Mouse (Mus musculus) adrenal gland, postnatal 25 days (tissue): ENCODE measurements around the gene Map3k15. TPM values are rescaled to one million over a fixed set of nuclear protein-coding genes. Genes with fewer than 3 reads are reported as not detected.
A peak's percentile ranks its signal among the peaks of the same experiment; 100 is the strongest.

Experiments used
- DNase-seq: peaks from one replicate; pipeline ENCODE4 v3.0.0; 2021; ENCODE audit warnings: mixed read lengths
- long read RNA-seq: library from polyadenylated mRNA; stranded (forward); transcript quantifications from one replicate; pipeline ENCODE4 v2.0.0, GENCODE M21; 2021
- total RNA-seq: library from RNA; stranded (reverse); gene quantifications from 2 replicates; pipeline ENCODE4 v1.2.3, GENCODE M21; 2021

Gene Map3k15
- 0.52 and 0.82 TPM in 2 replicates for total RNA-seq
- long read RNA-seq, partial matches to known transcripts = 0 of 1 reads
- long read RNA-seq, other reads (novel, unspliced or antisense) = 1 of 1 reads

DNA sequence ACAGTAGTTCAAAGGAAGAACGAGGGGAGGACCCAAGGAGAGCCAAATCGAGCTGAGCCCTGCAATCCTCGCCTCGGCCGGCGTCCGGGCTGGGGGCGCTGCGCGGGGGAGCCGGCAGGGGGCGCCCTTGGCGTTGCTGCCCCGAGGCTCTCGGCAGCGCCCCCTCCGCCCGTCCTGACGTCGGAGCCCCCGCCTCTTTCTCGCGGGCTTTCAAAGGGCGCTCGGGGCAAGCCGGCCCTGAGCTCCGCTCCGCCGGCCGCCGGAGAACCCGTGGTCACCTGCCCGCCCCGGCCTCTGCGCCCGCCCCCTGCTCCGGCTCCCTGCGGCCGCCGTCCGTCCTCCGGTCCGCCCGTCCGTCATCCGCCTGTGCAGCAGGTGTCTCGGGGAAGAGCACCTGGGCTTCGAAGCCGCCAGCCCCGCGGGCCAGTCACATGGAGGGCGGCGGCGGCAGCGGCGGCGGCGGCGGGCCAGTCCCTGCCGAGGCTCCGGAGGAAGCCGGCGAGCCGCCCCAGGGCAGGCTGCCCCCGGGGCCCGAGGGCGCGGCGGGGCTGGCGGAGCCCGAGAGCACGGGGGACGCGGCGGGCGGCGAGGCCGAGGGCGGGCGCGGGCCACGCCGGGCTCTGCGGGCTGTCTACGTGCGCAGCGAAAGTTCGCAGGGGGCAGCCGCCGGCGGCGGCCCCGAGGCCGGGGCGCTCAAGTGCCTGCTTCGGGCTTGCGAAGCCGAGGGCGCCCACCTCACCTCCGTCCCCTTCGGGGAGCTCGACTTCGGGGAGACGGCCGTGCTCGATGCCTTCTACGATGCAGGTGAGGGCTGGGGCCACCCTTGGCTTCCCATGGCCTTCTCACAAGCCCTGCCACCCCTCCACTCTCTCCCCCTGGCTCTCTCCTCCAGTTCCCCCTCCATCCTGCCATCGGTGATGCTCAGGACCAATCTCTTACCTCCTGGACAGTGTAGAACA is at the start of gene Map3k15:
TSS of gene Map3k15 (plus strand) at position 432 of the 959 bp plus-strand sequence.
- DNase-seq = peak; percentile 68

- no peak for DNase-seq
Measured at GRCm38 (mm10) chrX:159942569-159942968, 45.7 kb upstream of the Map3k15 start.

GRCm38 (mm10) chrX:159943586-159943985 is 44.6 kb upstream of the Map3k15 start:
- DNase-seq = no peak

GRCm38 (mm10) chrX:159953546-159954429 is 34.4 kb upstream of the Map3k15 start:
- no peak for DNase-seq

DNA sequence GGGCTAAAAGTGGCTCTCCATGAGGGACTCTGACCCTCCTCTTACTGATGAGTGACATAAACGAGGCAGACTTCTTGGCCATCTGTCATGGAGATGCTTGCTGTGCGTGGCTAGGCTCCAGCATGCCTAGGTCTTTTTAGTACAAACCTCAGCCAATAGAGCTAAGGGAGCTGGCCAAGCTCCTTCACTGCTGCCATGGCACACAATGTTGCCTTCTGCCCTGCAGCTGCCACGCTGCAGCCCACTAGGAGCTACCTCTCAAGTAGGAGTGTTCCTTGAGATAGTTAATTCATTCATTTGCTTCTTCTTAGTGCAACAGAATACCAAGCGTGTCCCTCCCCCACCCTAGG is 33.8 kb upstream of the Map3k15 start:
- no peak for DNase-seq

GRCm38 (mm10) chrX:159955433-159955832 is 32.8 kb upstream of the Map3k15 start:
- no peak for DNase-seq

GRCm38 (mm10) chrX:159961385-159961784 is 26.8 kb upstream of the Map3k15 start:
- DNase-seq = no peak

DNA sequence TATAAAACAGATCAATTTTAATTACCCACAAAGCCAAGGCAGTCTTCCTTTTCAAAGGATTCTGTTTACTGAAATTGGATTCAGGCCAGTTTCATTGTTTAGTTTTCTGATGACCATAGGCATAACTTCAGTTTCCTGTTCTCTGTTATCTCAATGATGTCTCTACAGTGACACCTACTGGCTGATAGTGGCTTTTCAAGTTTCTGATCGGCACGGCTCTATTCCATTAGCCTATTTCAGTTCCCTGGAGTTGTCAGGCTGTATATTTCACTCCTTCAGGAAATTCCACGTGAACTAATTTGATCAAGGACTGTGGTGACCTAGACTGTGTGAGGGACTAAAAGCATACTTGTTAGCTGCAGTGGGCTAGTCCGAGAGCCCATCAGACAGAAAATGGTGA is 25.0 kb upstream of the Map3k15 start:
- peak; percentile 3 for DNase-seq

DNA sequence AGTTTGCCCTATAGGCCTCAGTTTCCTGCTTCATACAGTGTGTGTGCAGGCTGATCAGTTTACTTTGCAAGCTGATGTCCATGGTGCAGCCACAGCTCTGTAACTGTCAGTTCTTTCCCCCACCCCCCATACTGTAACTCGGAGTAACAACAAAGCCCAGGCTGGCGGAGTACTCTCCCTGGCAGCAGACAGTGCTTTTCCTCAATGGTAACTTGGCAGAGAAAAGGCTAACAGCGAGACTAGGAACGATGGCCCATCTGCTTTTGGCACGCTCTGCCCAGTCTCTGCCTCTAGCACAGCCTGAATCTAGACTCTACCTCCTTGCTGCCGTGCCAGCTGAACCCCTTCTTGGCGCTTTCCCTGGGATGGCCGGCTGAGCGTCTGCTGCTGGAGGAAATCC is 24.3 kb upstream of the Map3k15 start:
- peak; percentile 1 for DNase-seq

- no peak for DNase-seq
Measured at GRCm38 (mm10) chrX:159969025-159969424, 19.2 kb upstream of the Map3k15 start.

GRCm38 (mm10) chrX:159971091-159971779 is 17.0 kb upstream of the Map3k15 start:
- DNase-seq = no peak

GRCm38 (mm10) chrX:159973730-159974129 is 14.5 kb upstream of the Map3k15 start:
- peak; percentile 2 for DNase-seq

GRCm38 (mm10) chrX:159976243-159976642 is 12.0 kb upstream of the Map3k15 start:
- DNase-seq = no peak

GRCm38 (mm10) chrX:159995808-159996207 is 7.6 kb downstream of the Map3k15 start:
- DNase-seq = no peak

DNA sequence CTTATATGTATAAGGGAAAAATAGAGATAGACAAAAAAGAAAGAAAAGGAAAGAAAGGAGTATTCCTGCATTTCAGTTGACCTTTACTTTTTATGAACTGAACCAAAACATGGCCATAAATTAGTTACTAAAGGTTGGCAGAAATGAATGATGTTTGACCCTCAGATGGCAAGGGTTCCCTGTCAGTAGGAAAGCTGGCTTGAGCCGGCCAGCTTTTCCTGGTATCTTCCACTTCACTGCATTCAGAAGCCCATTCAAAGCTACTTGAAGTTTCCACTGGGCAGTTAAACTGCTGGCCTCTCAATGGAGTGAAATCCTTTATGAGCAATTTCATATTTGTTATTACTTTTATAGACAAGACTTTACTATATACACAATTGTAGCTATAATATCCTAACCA is 65.1 kb downstream of the Map3k15 start:
- DNase-seq = no peak

- no peak for DNase-seq
Measured at GRCm38 (mm10) chrX:160054643-160055042, 66.4 kb downstream of the Map3k15 start.

DNA sequence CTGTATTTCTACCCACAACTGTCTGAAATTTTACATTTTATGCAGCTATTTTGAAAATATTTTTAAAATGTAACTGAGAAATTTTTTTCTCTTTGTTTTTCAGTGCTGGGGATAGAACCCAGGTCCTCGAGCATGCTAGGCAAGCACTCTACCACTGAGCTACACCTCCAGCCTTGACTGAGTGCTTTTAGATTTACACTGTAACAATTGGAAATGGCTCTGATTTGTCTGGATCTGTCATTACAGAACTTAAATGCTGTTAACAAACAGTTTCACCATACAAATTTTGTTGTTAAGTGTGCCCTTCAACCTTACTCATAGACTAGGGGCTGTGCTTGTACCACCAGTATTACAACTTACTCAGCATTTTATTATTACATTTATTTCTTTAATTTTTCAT is 103.7 kb downstream of the Map3k15 start:
- DNase-seq = no peak

- DNase-seq = no peak
Measured at GRCm38 (mm10) chrX:160107817-160108216, 119.6 kb downstream of the Map3k15 start.

- no peak for DNase-seq
Measured at GRCm38 (mm10) chrX:160113777-160114176, 125.5 kb downstream of the Map3k15 start.

DNA sequence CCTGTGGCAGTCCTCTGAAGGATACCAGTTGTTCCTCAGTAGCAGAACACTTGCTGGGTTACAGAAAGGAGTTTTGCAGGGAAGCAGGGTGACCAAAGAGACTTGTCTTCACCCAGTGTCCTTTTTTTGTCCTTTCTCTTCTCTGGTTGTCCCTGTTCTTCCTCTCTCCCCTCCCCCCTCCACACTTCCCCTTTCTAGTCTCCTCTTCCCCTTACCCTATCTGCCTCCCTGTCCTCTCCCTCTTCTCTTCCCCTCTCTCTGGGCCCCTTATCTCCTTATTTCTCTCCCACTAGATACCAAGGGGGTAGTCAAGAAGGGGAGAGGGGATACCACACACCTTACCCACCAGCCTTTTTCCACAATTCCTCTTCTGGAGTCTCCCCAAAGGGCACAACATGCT is 127.8 kb downstream of the Map3k15 start:
- DNase-seq = no peak

DNA sequence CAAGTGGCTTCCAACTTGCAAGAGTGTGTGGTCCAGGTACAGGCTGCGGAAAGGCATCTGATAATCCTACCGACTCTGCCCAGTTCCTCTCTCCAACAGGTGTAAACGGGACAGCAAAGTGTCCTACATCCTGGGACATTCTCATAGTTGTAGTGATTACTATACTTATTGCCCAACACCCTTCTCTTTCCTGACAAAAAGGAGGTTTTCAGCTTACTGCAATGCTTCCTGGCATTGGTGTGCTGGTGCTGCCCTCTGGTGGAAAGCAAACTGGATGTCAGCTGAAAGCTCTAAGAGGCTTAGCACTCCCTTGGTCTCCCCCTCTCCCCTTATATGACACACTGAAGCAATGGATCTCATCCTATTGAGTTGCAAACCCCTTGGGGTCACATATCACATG is 128.4 kb downstream of the Map3k15 start:
- peak; percentile 47 for DNase-seq

DNA sequence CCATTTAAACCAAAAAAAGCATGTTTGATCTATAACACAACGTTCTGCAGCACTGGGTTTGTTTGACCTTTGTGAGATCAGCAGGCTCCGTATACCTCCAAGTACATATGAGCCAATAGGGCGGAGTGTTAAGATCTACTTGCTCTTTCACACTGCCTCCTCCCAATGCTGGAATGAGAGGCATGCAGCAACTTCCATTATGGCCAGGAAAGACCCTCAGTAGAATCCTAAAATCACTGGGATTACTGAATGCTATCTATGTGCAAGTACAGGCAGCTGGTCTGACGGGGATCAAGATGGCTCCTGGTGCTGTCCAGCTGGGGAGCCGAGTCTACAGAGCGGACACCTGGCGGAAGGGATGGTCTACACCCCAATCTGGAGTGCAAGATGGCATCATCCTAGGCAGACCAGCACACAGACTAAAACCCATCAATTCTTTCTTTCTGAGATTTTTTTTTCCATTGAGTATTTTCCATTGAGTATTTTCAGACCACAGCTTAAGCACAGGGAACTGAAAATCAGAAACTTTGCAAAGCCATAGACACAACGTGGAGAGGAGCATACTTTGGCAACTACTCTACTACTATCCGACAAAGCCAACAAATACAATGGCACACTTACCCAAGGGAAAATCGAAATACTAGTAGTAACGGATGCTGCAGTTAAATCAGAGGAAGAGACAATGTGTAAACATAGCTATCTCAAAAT is 146.1 kb downstream of the Map3k15 start:
- DNase-seq = no peak
